Mouse (Mus musculus) G1E (cell line): Measurements from ENCODE around the gene Gnb1l. TPM values are rescaled to one million over a fixed set of nuclear protein-coding genes. Genes with fewer than 3 reads are reported as not detected.
"Not testable (repeated sequence)": the region's sequence is repeated elsewhere in the genome, so short reads cannot be mapped to it uniquely, and the experiment has no call there.

Experiments
- ATAC-seq: 2 replicates; pipeline ENCODE4 v1.8.0; 2016; ENCODE audit warnings: mild to moderate bottlenecking; ENCODE audit not compliant: insufficient number of reproducible peaks, poor library complexity, low FRiP score, severe bottlenecking; ENCODE audit errors: extremely low read depth
- DNase-seq: peaks from one replicate; pipeline ENCODE4 v3.0.0; 2012; ENCODE audit warnings: low spot score
- H3K27me3 ChIP-seq: 2 replicates; pipeline ENCODE4 v1.6.1; 2012; ENCODE audit warnings: mild to moderate bottlenecking, low read length, inconsistent platforms; ENCODE audit not compliant: insufficient read depth
- H3K36me3 ChIP-seq: replicated peaks from 2 replicates; pipeline ENCODE3; 2012; ENCODE audit warnings: mild to moderate bottlenecking, inconsistent platforms
- H3K4me1 ChIP-seq: 2 replicates; pipeline ENCODE4 v1.6.1; 2012; ENCODE audit warnings: low read depth, low read length, inconsistent platforms, mixed read lengths; ENCODE audit not compliant: insufficient read depth
- H3K4me3 ChIP-seq: 2 replicates; pipeline ENCODE4 v1.5.1; 2012; ENCODE audit warnings: low read depth, mild to moderate bottlenecking, inconsistent platforms, low read length, moderate library complexity, mixed read lengths
- H3K9me3 ChIP-seq: replicated peaks from 2 replicates; pipeline ENCODE4 v1.6.1; 2012; ENCODE audit warnings: inconsistent platforms
- CTCF ChIP-seq: IDR thresholded peaks from 2 replicates; pipeline ENCODE4 v1.5.1; 2012; ENCODE audit warnings: low read depth, low read length, inconsistent platforms, mixed read lengths
- GATA1 ChIP-seq: IDR thresholded peaks from 2 replicates; pipeline ENCODE4 v1.6.1; 2012; ENCODE audit warnings: borderline replicate concordance, low read length, inconsistent platforms, mixed read lengths
- GATA2 ChIP-seq: IDR thresholded peaks from 2 replicates; pipeline ENCODE4 v1.6.1; 2012; ENCODE audit warnings: low read depth, low read length, inconsistent platforms, borderline replicate concordance
- POLR2AphosphoS5 ChIP-seq: IDR thresholded peaks from 2 replicates; pipeline ENCODE4 v1.6.1; 2012; ENCODE audit warnings: low read depth, low read length, inconsistent platforms; ENCODE audit not compliant: insufficient replicate concordance
- TAL1 ChIP-seq: conservative IDR thresholded peaks from 2 replicates; pipeline ENCODE4 v1.6.1; 2012; ENCODE audit warnings: low read depth, low read length, inconsistent platforms, mixed read lengths
- polyA plus RNA-seq: library from polyadenylated mRNA; stranded (reverse); fragments of >175 nt; gene quantifications from 2 replicates; pipeline ENCODE4 v1.2.3, GENCODE M21; 2012
- total RNA-seq, 2 experiments: library from RNA; stranded (forward) in 1 of 2; stranded (reverse) in 1 of 2; fragments of 200-1000 nt in 1 of 2; fragments of >200 nt in 1 of 2; fragmentation: Nextera tagmentation in 1 of 2; gene quantifications; 2 replicates each; pipeline ENCODE4 v1.2.3; 2014 to 2017

The Gnb1l gene
- total and polyA plus RNA-seq, 3 experiments, result 6.1 to 8.0 (median 7.9) TPM

DNA sequence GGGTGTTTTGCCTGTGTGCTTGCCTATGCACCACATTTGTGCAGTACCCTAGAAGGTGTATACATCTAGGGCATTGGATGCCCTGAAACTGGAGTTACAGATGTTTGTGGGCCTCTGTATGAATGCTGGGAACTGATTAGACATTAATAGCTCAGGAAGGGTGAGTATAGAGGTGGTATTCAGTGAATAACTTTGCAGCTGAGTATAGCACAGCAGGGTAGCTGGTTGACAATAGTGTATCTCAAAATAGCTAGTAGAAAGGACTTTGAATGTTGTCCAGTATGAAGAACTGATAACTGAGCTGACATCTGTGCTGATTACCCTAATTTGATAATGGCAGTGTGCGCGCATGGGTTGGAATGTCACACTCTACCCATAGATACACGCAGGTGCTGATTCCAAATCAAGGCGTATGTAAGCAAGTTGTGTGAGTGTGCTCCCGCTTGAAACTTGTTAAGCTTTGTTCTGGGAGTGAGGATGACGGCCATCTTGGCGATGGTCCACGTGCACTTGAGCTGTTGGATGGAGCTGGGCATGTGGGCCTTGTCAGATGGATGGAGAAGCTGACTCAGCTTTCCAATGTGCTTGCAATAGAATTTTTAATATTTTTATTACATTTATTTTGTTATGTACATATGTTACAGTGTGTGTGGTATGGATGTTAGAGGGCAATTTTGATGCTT, 25.2 kb downstream of the Gnb1l start:
- no peak for DNase-seq
- peaks cover 4% of the 10 kb centered on the region for H3K36me3 ChIP-seq
- no peaks in the 10 kb centered on the region for H3K4me1 ChIP-seq
- no peaks in the 10 kb centered on the region for H3K27me3 ChIP-seq
- H3K4me3 ChIP-seq, result no peak overlapping the region
- TF ChIP-seq TAL1 (no peak), GATA1 (no peak), GATA2 (no peak), CTCF (no peak), POLR2AphosphoS5 (no peak)
- no peaks in the 10 kb centered on the region for H3K9me3 ChIP-seq
- no peak for ATAC-seq

DNA sequence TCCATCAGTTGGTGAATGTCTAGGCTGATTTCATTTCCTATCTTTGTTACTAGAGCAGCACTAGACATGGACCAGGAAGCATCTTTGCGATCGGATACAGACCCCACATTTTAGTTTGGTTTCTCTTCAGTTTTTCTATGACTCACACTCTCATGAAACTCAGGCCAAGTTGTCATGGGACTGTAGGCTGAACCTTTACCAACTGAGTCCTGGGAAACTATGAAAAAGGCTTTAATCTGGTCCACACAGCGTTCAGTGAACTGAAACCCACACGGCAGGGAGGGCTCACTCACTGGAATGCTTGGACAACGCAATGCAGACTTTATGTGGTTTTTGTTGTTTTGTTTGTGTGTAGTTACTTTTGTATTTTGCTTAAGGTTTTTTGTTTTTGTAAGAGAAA, 30.1 kb downstream of the Gnb1l start:
- no peak for TF ChIP-seq TAL1
- TF ChIP-seq GATA2, result no peak
- no peak for TF ChIP-seq CTCF
- no peak for TF ChIP-seq POLR2AphosphoS5
- no peak for TF ChIP-seq GATA1
- H3K4me1 ChIP-seq, result no peaks in the 10 kb centered on the region
- ATAC-seq (no peak), DNase-seq (no peak)
- no peak overlapping the region for H3K4me3 ChIP-seq
- H3K9me3 ChIP-seq, result no peaks in the 10 kb centered on the region
- peaks cover 4% of the 10 kb centered on the region for H3K36me3 ChIP-seq
- H3K27me3 ChIP-seq, result no peaks in the 10 kb centered on the region

DNA sequence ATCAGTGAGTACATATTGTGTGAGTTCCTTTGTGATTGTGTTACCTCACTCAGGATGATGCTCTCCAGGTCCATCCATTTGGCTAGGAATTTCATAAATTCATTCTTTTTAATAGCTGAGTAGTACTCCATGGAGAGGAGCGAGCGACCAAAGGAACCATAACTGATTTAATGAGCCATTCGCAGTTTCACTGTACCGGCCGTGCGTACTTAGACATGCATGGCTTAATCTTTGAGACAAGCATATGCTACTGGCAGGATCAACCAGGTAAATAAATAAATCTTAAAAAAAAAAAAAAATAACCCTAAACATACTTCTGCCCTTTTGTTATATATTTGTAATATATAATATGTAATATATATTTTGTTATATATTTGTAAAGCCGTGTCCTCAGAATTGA, 34.5 kb downstream of the Gnb1l start:
- not testable (repeated sequence) for DNase-seq, H3K27me3 ChIP-seq, H3K9me3 ChIP-seq, H3K4me1 ChIP-seq, H3K36me3 ChIP-seq, H3K4me3 ChIP-seq
- peak; percentile 100 for ATAC-seq

DNA sequence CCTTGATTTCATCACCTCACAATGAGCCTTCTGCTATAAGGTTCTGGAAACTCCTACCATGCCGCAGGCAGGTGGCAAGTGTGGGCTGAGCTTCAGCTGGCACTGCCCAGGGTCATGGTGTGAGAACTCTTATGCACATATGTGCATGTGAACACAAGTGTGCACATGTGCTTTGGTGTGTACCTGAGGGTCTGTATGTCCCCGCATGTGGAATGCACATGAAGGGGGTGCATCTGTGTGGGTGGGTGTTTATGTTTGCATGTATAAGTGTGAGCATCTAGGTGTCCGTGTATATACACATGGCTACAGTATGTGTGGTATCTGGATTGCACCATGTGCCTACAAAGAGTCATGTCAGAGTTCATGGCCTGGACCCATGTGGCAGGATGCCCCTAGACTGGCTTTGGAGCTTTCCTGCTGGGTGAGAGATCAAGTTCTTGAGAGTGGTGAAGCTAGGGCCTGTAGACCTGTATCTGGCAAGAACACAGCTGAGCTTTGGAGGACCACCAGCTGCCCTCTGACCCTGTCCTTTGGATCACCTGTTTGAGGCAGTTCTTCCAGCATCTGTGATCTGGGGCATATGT, 39.0 kb downstream of the Gnb1l start:
- TF ChIP-seq TAL1, result no peak
- TF ChIP-seq GATA2, result no peak
- no peak for TF ChIP-seq CTCF
- TF ChIP-seq GATA1, result no peak
- TF ChIP-seq POLR2AphosphoS5, result no peak
- Histone ChIP-seq H3K4me3 (no peak overlapping the region), H3K36me3 (peaks cover 18% of the 10 kb centered on the region), H3K27me3 (no peaks in the 10 kb centered on the region), H3K9me3 (no peaks in the 10 kb centered on the region), H3K4me1 (no peaks in the 10 kb centered on the region)
- ATAC-seq (no peak), DNase-seq (no peak)

DNA sequence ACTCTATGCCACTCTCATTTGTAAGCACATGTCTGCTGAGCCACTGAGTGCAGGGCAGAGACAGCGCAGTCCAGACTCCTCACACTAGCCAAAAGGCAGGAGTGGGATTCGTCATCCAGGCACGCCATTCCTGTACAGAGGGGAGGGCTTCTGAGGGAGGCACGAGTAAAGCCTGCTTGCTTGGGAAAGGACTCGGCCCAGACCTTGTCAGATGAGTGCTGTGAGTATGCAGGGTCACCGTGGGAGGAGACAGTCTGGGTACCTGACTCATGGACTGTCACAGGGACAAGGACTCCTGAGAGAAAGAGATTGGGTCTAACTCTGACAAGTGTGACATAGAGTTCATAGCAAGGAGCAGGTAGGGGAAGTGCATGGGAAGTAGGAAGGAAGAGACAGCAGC, 40.8 kb downstream of the Gnb1l start:
- H3K4me1 ChIP-seq, result no peaks in the 10 kb centered on the region
- no peaks in the 10 kb centered on the region for H3K27me3 ChIP-seq
- no peaks in the 10 kb centered on the region for H3K9me3 ChIP-seq
- peaks cover 33% of the 10 kb centered on the region for H3K36me3 ChIP-seq
- ATAC-seq (no peak), DNase-seq (no peak)
- TF ChIP-seq TAL1, result no peak
- no peak for TF ChIP-seq POLR2AphosphoS5
- TF ChIP-seq GATA1, result no peak
- no peak for TF ChIP-seq CTCF
- no peak for TF ChIP-seq GATA2
- no peak overlapping the region for H3K4me3 ChIP-seq

DNA sequence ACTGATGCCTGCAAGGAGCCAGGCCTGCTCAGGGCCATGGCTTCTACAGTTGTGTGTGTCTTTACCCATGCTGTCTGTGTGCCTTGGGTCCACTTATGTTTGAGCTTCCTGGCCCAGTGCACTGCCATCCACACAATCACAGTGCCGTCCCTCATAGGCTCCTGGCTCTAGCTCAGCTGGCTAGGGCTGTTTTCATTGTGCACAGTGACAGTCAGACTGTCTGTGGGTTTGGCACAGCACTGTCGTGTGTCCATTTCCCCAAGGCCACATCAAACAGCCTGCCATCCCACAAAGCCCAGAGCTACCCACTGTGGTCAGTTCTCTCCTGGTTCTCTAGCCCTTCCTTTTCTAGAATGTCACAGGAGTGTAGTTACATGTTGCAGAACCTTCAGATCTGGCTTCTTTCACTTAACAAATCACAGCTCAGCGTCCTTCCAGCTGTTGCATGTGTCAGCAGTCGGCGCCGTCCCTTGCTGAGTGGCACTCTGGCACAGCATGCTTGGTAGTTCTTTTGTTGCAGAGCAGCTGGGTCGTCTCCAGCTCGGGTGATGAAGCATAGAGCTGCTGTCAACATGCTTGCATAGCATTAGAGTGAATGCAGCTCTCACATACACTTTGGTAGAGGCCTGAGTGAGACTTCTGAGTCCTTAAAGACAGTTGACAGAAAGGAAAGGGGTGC, 44.8 kb downstream of the Gnb1l start:
- ATAC-seq (no peak), DNase-seq (no peak)
- no peak overlapping the region for H3K4me3 ChIP-seq
- no peaks in the 10 kb centered on the region for H3K27me3 ChIP-seq
- TF ChIP-seq GATA2 (no peak), CTCF (no peak), TAL1 (no peak), POLR2AphosphoS5 (no peak), GATA1 (no peak)
- no peaks in the 10 kb centered on the region for H3K9me3 ChIP-seq
- no peaks in the 10 kb centered on the region for H3K4me1 ChIP-seq
- H3K36me3 ChIP-seq, result peaks cover 58% of the 10 kb centered on the region
